Mouse (Mus musculus): Measurements from ENCODE around the gene Raf1. TPM values are rescaled to one million over a fixed set of nuclear protein-coding genes. Genes with fewer than 3 reads are reported as not detected.

Raf1 gene
- total and polyA plus RNA-seq, 3 experiments: 79.3 to 80.7 TPM; not detected in 1

DNA sequence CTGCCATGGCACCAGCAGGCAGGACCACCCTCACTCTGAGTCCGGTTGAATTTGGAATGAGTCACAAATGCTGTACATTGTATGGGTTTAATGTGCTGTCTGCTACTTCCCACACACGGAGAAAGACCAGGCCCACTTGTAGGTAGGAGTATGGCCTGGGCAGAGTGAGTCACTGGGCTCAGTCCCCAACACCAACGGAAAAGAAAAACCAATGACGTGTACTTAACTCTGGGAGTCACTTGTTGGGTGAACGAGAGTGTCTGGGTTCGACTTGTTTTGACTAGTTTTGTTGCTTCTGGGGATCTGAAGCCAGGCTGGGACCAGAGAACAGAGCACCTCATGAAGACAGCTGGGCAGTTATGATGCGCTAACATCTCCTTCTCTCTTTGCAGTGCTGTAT is 102.3 kb downstream of the Raf1 start:
- H3K27ac ChIP-seq (ENCODE audit: control insufficient read depth, low read depth, low read length): no peak overlapping the region
- no peaks in the 10 kb centered on the region for H3K4me1 ChIP-seq (ENCODE audit: control insufficient read depth in 1 of 2, insufficient read depth in 2 of 2, low read length in 2 of 2)
- peaks cover 0 to 8% of the 10 kb centered on the region in 2 experiments; a peak in 2 of 4 replicates for H3K36me3 ChIP-seq (ENCODE audit: control insufficient read depth in 1 of 2, insufficient read depth in 2 of 2, low read length in 2 of 2)
- H3K9ac ChIP-seq (ENCODE audit: control insufficient read depth, low read depth, low read length, poor library complexity, severe bottlenecking): no peak overlapping the region
- no peaks in the 10 kb centered on the region for H3K79me2 ChIP-seq (ENCODE audit: control insufficient read depth, insufficient read depth, low read length, poor library complexity)
- no peaks in the 10 kb centered on the region for H3K27me3 ChIP-seq (ENCODE audit: control insufficient read depth in 1 of 2, insufficient read depth in 2 of 2, low read length in 2 of 2)
- TF ChIP-seq JUND (IDR thresholded peaks at IDR 0.05; ENCODE audit: low read depth, low read length) (no peak), ZKSCAN1 (IDR thresholded peaks at IDR 0.05; ENCODE audit: low read depth, low read length) (no peak), CHD1 (IDR thresholded peaks at IDR 0.05; ENCODE audit: low read depth, low read length) (no peak), MAZ (IDR thresholded peaks at IDR 0.05; ENCODE audit: low read depth, low read length) (no peak), USF2 (IDR thresholded peaks at IDR 0.05; ENCODE audit: borderline replicate concordance in 1 of 2, insufficient read depth in 1 of 2, low read depth in 1 of 2, low read length in 2 of 2) (no peak), UBTF (IDR thresholded peaks at IDR 0.05; ENCODE audit: borderline replicate concordance, insufficient read depth, low read depth, low read length) (no peak), NRF1 (IDR thresholded peaks at IDR 0.05; ENCODE audit: insufficient read depth, low read depth, low read length, poor library complexity, severe bottlenecking) (no peak), ZC3H11A (IDR thresholded peaks at IDR 0.05; ENCODE audit: low read depth, low read length) (no peak), SIN3A (IDR thresholded peaks at IDR 0.05; ENCODE audit: low read length) (no peak), MYC (IDR thresholded peaks at IDR 0.05; ENCODE audit: low read depth, low read length) (no peak), POLR2AphosphoS5 (IDR thresholded peaks at IDR 0.05; ENCODE audit: borderline replicate concordance, low read depth, low read length) (no peak), POLR2AphosphoS2 (IDR thresholded peaks at IDR 0.05; ENCODE audit: low read length) (no peak)
- H3K9me3 ChIP-seq (replicated peaks; ENCODE audit: insufficient read depth, low read length): no peaks in the 10 kb centered on the region
- DNase-seq (ENCODE audit: low read depth, low spot score): no peak
- H3K4me3 ChIP-seq (ENCODE audit: control insufficient read depth in 1 of 2, insufficient read depth in 1 of 2, low read depth in 2 of 2, low read length in 2 of 2): no peak overlapping the region

Other genes with a start within 250 kb of the Raf1 start
- gene Tsen2, start 132.0 kb downstream of the Raf1 start, total RNA-seq (2012; rRNA removed): 24.6 and 27.0 TPM in 2 replicates
- gene Tsen2, start 132.0 kb downstream of the Raf1 start, polyA plus RNA-seq (2012; ENCODE audit: insufficient read depth in 1 of 2, insufficient read length in 2 of 2, low read depth in 1 of 2, low replicate concordance in 2 of 2, missing spikeins in 1 of 2): 10 to 100 TPM in 1 of 2 experiments, not detected in 1; 32.6 TPM
- gene Mkrn2os, start 84.1 kb downstream of the Raf1 start, total RNA-seq (2012; rRNA removed): not detected in 2 replicates
- under 1 TPM in 1 of 2 experiments, not detected in 1; 0.46 TPM for gene Mkrn2os, start 84.1 kb downstream of the Raf1 start, polyA plus RNA-seq (2012; ENCODE audit: insufficient read depth in 1 of 2, insufficient read length in 2 of 2, low read depth in 1 of 2, low replicate concordance in 2 of 2, missing spikeins in 1 of 2)
- gene Mkrn2, start 74.7 kb downstream of the Raf1 start, total RNA-seq (2012; rRNA removed): 13.1 and 15.8 TPM in 2 replicates
- gene Mkrn2, start 74.7 kb downstream of the Raf1 start, polyA plus RNA-seq (2012; ENCODE audit: insufficient read depth in 1 of 2, insufficient read length in 2 of 2, low read depth in 1 of 2, low replicate concordance in 2 of 2, missing spikeins in 1 of 2): 10 to 100 TPM in 1 of 2 experiments, not detected in 1; 38.1 TPM
- 10.9 and 13.8 TPM in 2 replicates for gene Tmem40, start 85.8 kb upstream of the Raf1 start, total RNA-seq (2012; rRNA removed)
- 10 to 100 TPM in 1 of 2 experiments, not detected in 1; 16.4 TPM for gene Tmem40, start 85.8 kb upstream of the Raf1 start, polyA plus RNA-seq (2012; ENCODE audit: insufficient read depth in 1 of 2, insufficient read length in 2 of 2, low read depth in 1 of 2, low replicate concordance in 2 of 2, missing spikeins in 1 of 2)
- gene Cand2, start 97.9 kb upstream of the Raf1 start, total RNA-seq (2012; rRNA removed): 1.8 and 2.4 TPM in 2 replicates
- 1 to 10 TPM in 1 of 2 experiments, not detected in 1; 6.6 TPM for gene Cand2, start 97.9 kb upstream of the Raf1 start, polyA plus RNA-seq (2012; ENCODE audit: insufficient read depth in 1 of 2, insufficient read length in 2 of 2, low read depth in 1 of 2, low replicate concordance in 2 of 2, missing spikeins in 1 of 2)
- 4,686 and 5,400 TPM in 2 replicates for gene Rpl32, start 132.1 kb upstream of the Raf1 start, total RNA-seq (2012; rRNA removed)
- gene Rpl32, start 132.1 kb upstream of the Raf1 start, polyA plus RNA-seq (2012; ENCODE audit: insufficient read depth in 1 of 2, insufficient read length in 2 of 2, low read depth in 1 of 2, low replicate concordance in 2 of 2, missing spikeins in 1 of 2): 1,000 to 10,000 TPM in 1 of 2 experiments, not detected in 1; 4,514 TPM
- not detected in 2 replicates for gene Efcab12, start 161.8 kb upstream of the Raf1 start, total RNA-seq (2012; rRNA removed)
- under 1 TPM in 1 of 2 experiments, not detected in 1; 0.11 TPM for gene Efcab12, start 161.8 kb upstream of the Raf1 start, polyA plus RNA-seq (2012; ENCODE audit: insufficient read depth in 1 of 2, insufficient read length in 2 of 2, low read depth in 1 of 2, low replicate concordance in 2 of 2, missing spikeins in 1 of 2)
- gene Mbd4, start 176.7 kb upstream of the Raf1 start, total RNA-seq (2012; rRNA removed): 5.6 and 6.4 TPM in 2 replicates
- gene Mbd4, start 176.7 kb upstream of the Raf1 start, polyA plus RNA-seq (2012; ENCODE audit: insufficient read depth in 1 of 2, insufficient read length in 2 of 2, low read depth in 1 of 2, low replicate concordance in 2 of 2, missing spikeins in 1 of 2): 10 to 100 TPM in 1 of 2 experiments, not detected in 1; 10.1 TPM
- 3.3 and 4.0 TPM in 2 replicates for gene Ift122, start 176.8 kb upstream of the Raf1 start, total RNA-seq (2012; rRNA removed)
- gene Ift122, start 176.8 kb upstream of the Raf1 start, polyA plus RNA-seq (2012; ENCODE audit: insufficient read depth in 1 of 2, insufficient read length in 2 of 2, low read depth in 1 of 2, low replicate concordance in 2 of 2, missing spikeins in 1 of 2): 1 to 10 TPM in 1 of 2 experiments, not detected in 1; 8.0 TPM

Measured in MEL (cell line).